Mouse (Mus musculus) spleen, postnatal 10 days (tissue): ENCODE data around the gene Zfp558.
"Not testable (repeated sequence)": the region's sequence is repeated elsewhere in the genome, so short reads cannot be mapped to it uniquely, and the experiment has no call there.

Experiments used
- DNase-seq, 2 experiments: peaks; one replicate each; pipeline ENCODE4 v3.0.0; 2021 to 2022; ENCODE audit warnings: low spot score in 2 of 2

Zfp558 gene

GRCm38 (mm10) chr9:18478168-18478567, at the start of gene Zfp558, which contains the start of gene Mbd3l1:
Gene Zfp558, minus strand, starts transcription at chr9:18478268.
Gene Mbd3l1, plus strand, starts transcription at chr9:18478359.
- DNase-seq: no peak

- no peak for DNase-seq
These were observed 30.0 kb upstream of the Zfp558 start for GRCm38 (mm10) chr9:18508098-18508497.

- peak; percentile 16 to 74 for DNase-seq
These were observed 4.5 kb downstream of the Zfp558 start for GRCm38 (mm10) chr9:18473324-18474128.

- DNase-seq: no peak
These were observed 10.1 kb downstream of the Zfp558 start for GRCm38 (mm10) chr9:18468005-18468404.

GRCm38 (mm10) chr9:18467350-18467749, 10.7 kb downstream of the Zfp558 start:
- no peak for DNase-seq

- no peak for DNase-seq
These were observed 21.5 kb downstream of the Zfp558 start for GRCm38 (mm10) chr9:18456520-18456919.

- no peak for DNase-seq
These were observed 46.4 kb downstream of the Zfp558 start for GRCm38 (mm10) chr9:18431687-18432086.

GRCm38 (mm10) chr9:18430354-18430753, 47.7 kb downstream of the Zfp558 start, which contains the start of gene Mbd3l2:
Gene Mbd3l2, plus strand, starts transcription at chr9:18430654.
- no peak for DNase-seq

- DNase-seq: not testable (repeated sequence)
These were observed 65.7 kb downstream of the Zfp558 start for GRCm38 (mm10) chr9:18412371-18412770.
